21 mouse cellular contexts compared by ENCODE assay signal in genomic region chr3:133315647-133316046, GRCm38 (mm10). TPM values are rescaled to one million over a fixed set of nuclear protein-coding genes. Genes with fewer than 3 reads are reported as not detected.
DNase-seq lines count a peak whose midpoint lies in the region; ATAC-seq and TF ChIP-seq lines count a peak whose summit lies in the region.
"Had no signal": no experiment of that assay in that cellular context is flagged by ENCODE, and none has a peak within 500 bp of the region (broad histone marks: within the 10 kb centered on the region; RNA-seq: fewer than 3 reads in every experiment).

No protein-coding gene starts in this region.

- H3K36me3 ChIP-seq in heart, embryonic 11.5 days (ENCODE audit: control insufficient read depth, insufficient read depth, low read length), result no peaks in the 10 kb centered on the region
- peaks cover 3 to 33% of the 10 kb centered on the region in 2 experiments for H3K36me3 ChIP-seq in CH12.LX (replicated peaks in 1 of 2; ENCODE audit: control insufficient read depth in 1 of 2, insufficient read depth in 1 of 2, low read length in 1 of 2)
- H3K36me3 ChIP-seq in splenic B cell, adult 2 months (ENCODE audit: control insufficient read depth, insufficient read depth, low read length, poor library complexity, severe bottlenecking), result no peaks in the 10 kb centered on the region
- H3K36me3 ChIP-seq: embryonic facial prominence, embryonic 12.5 days; forebrain, embryonic 12.5 days had no signal

- ATAC-seq in heart, embryonic 11.5 days (replicated peaks; ENCODE audit: insufficient number of reproducible peaks, low FRiP score, low TSS enrichment), result no peak
- ATAC-seq: activated CD4-positive, CD25-positive, alpha-beta regulatory T cell, adult 4 months; forebrain, embryonic 14.5 days; forebrain, embryonic 16.5 days; Patski had no signal

- in situ Hi-C loops in CH12.LX (cut with MboI; ENCODE audit: low pct_ligation_motif_present, low pct_unique_long_range_greater_than_20kb, low sequenced_read_pairs), result no loop called here

- TF ChIP-seq EP300 in CH12.LX (IDR thresholded peaks at IDR 0.05; ENCODE audit: low read length), result peak; percentile 71

- TF ChIP-seq RAD21 in CH12.LX (IDR thresholded peaks at IDR 0.05; ENCODE audit: low read depth, low read length), result no peak; the same call in 1 of the 2 replicates

- H3K27ac ChIP-seq in heart, embryonic 11.5 days (ENCODE audit: low read depth, low read length), result no peak overlapping the region
- no peak overlapping the region for H3K27ac ChIP-seq in CH12.LX (ENCODE audit: insufficient read depth, low read depth)
- H3K27ac ChIP-seq: embryonic facial prominence, embryonic 10.5 days; embryonic facial prominence, embryonic 12.5 days; forebrain, embryonic 12.5 days had no signal

- no peaks in the 10 kb centered on the region for H3K27me3 ChIP-seq in heart, embryonic 11.5 days (ENCODE audit: control insufficient read depth, insufficient read depth, low read length)
- no peaks in the 10 kb centered on the region for H3K27me3 ChIP-seq in CH12.LX (replicated peaks)
- no peaks in the 10 kb centered on the region for H3K27me3 ChIP-seq in splenic B cell, adult 2 months (ENCODE audit: control insufficient read depth, insufficient read depth, low read length, poor library complexity, severe bottlenecking)
- H3K27me3 ChIP-seq: embryonic facial prominence, embryonic 12.5 days; forebrain, embryonic 12.5 days; Patski had no signal

- TF ChIP-seq CTCF in CH12.LX (conservative IDR thresholded peaks at IDR 0.05 in 1 of 2, IDR thresholded peaks at IDR 0.05 in 1 of 2; ENCODE audit: low read depth in 2 of 2, low read length in 2 of 2), result no peak

- no peaks in the 10 kb centered on the region for H3K9me3 ChIP-seq in heart, embryonic 11.5 days (replicated peaks; ENCODE audit: control insufficient read depth, low read length)
- H3K9me3 ChIP-seq in CH12.LX (replicated peaks; ENCODE audit: low read length), result no peaks in the 10 kb centered on the region
- H3K9me3 ChIP-seq: embryonic facial prominence, embryonic 10.5 days; embryonic facial prominence, embryonic 12.5 days; forebrain, embryonic 12.5 days; G1E had no signal

- H3K4me2 ChIP-seq in heart, embryonic 11.5 days, result no peak overlapping the region
- H3K4me2 ChIP-seq in CH12.LX (ENCODE audit: insufficient read depth, low read depth, poor library complexity, severe bottlenecking), result 0 out of 2 replicates have a peak overlapping the region, but pooled peaks have one; percentile 0
- H3K4me2 ChIP-seq: embryonic facial prominence, embryonic 12.5 days; forebrain, embryonic 12.5 days had no signal

- WGBS in heart, embryonic 11.5 days (ENCODE audit: insufficient replicate concordance), result 83% methylated on average over 8 of the region's 8 CpGs

- no peak overlapping the region for H3K9ac ChIP-seq in heart, embryonic 11.5 days (ENCODE audit: low read depth, low read length)
- H3K9ac ChIP-seq in CH12.LX (ENCODE audit: insufficient read depth, low read depth), result no peak overlapping the region
- H3K9ac ChIP-seq: embryonic facial prominence, embryonic 12.5 days; forebrain, embryonic 12.5 days had no signal

- no peak overlapping the region for H3K4me3 ChIP-seq in heart, embryonic 11.5 days (ENCODE audit: low read depth, low read length)
- H3K4me3 ChIP-seq in CH12.LX (replicated peaks in 1 of 3; ENCODE audit: low read depth in 2 of 3, low read length in 2 of 3, poor library complexity in 1 of 3), result no peak overlapping the region
- H3K4me3 ChIP-seq: embryonic facial prominence, embryonic 10.5 days; embryonic facial prominence, embryonic 12.5 days; forebrain, embryonic 12.5 days had no signal

- H3K4me1 ChIP-seq in heart, embryonic 11.5 days (ENCODE audit: control insufficient read depth, insufficient read depth, low read length), result no peaks in the 10 kb centered on the region; the same call in 1 of the 2 replicates
- peaks cover 18 to 35% of the 10 kb centered on the region in 2 experiments for H3K4me1 ChIP-seq in CH12.LX (ENCODE audit: control insufficient read depth in 1 of 2, insufficient read depth in 2 of 2)
- H3K4me1 ChIP-seq: embryonic facial prominence, embryonic 12.5 days had no signal

- dilution Hi-C loops in CH12.LX (cut with MboI; ENCODE audit: extremely low pct_ligation_motif_present, extremely low pct_unique_long_range_greater_than_20kb, low sequenced_read_pairs), result no loop called here

- DNase-seq in heart, adult 11 months, result peak; percentile 84
- peak; percentile 44 for DNase-seq in CH12.LX (ENCODE audit: extremely low read depth)
- DNase-seq in splenic B cell, adult 2 months (ENCODE audit: low read depth, low spot score), result peak; percentile 58
- DNase-seq in layer of hippocampus, postnatal 36 days, result no peak
- DNase-seq: adrenal gland, adult 8-10 months; adrenal gland, postnatal 14 days; adrenal gland, postnatal 36 days; cerebellum, adult 11-12 months; cerebellum, adult 2 months; cerebellum, adult 9-10 months; cerebellum, postnatal 10 days; cerebellum, postnatal 25 days had no signal

- TF ChIP-seq POLR2A in CH12.LX (IDR thresholded peaks at IDR 0.05; ENCODE audit: low read depth, low read length), result no peak

- H3K79me2 ChIP-seq in CH12.LX (replicated peaks; ENCODE audit: control insufficient read depth, extremely low read depth, insufficient read depth, poor library complexity, severe bottlenecking), result peaks cover 21% of the 10 kb centered on the region

TF ChIP-seq in CH12.LX, 34 proteins besides CTCF, POLR2A, EP300 and RAD21:
- TF ChIP-seq SMC3 (IDR thresholded peaks at IDR 0.05; ENCODE audit: low read depth, low read length), result peak; percentile 2; the same call in 1 of the 2 replicates
- 0 out of 2 replicates have a peak, but pooled peaks have one; percentile 11 for TF ChIP-seq TBP (conservative IDR thresholded peaks at IDR 0.05; ENCODE audit: low read depth, low read length)
- TF ChIP-seq ZNF384 (IDR thresholded peaks at IDR 0.05; ENCODE audit: low read depth, low read length), result no peak
- peak; percentile 54; the same call in 1 of the 2 replicates for TF ChIP-seq IRF4 (IDR thresholded peaks at IDR 0.05; ENCODE audit: low read depth, low read length)
- no peak for TF ChIP-seq RCOR1 (conservative IDR thresholded peaks at IDR 0.05; ENCODE audit: low read depth, low read length)
- peak; percentile 53; the same call in 1 of the 2 replicates for TF ChIP-seq TCF12 (IDR thresholded peaks at IDR 0.05; ENCODE audit: low read depth, low read length)
- TF ChIP-seq ZMIZ1 (IDR thresholded peaks at IDR 0.05; ENCODE audit: low read depth, low read length), result no peak

RNA-seq across cellular contexts. Expression of gene Ppa2, which starts 5.7 kb away (rescaled TPM):
- 98.5 and 105 TPM in 2 replicates for polyA plus RNA-seq in heart, embryonic 11.5 days (2014; fragmentation: Nextera tagmentation; extraction: Ambion mirVana)
- total RNA-seq in CH12.LX (2012; rRNA removed) (129 and 132 TPM in 2 replicates), CH12.LX (2014; rRNA removed) (119 and 145 TPM in 2 replicates)
- polyA plus RNA-seq in CH12.LX (2012; ENCODE audit: insufficient read length, low read depth), result 98.3 and 101 TPM in 2 replicates
- total RNA-seq in layer of hippocampus, postnatal 36 days (2021), result 10 to 100 TPM; 45.7 to 53.0 TPM

Comparison
In these comparisons a context has a peak if more than half of its experiments do, and no peak if none do; other contexts are left out.
1. DNase-seq: peak in heart, adult 11 months (single experiment), CH12.LX (single experiment) and splenic B cell, adult 2 months (single experiment); none in layer of hippocampus, postnatal 36 days (0 of 2).